Mouse (Mus musculus) thymus, postnatal 0 days (tissue): ENCODE results near the gene Gtpbp3. TPM values are rescaled to one million over a fixed set of nuclear protein-coding genes. Genes with fewer than 3 reads are reported as not detected.

Experiments
- DNase-seq: peaks from one replicate; pipeline ENCODE4 v3.0.0-alpha.2; 2015; ENCODE audit warnings: low spot score
- polyA plus RNA-seq: library from polyadenylated mRNA; unstranded; fragments of >200 nt; fragmentation: Nextera tagmentation; extraction: Ambion mirVana; gene quantifications from 2 replicates; pipeline ENCODE4 v1.2.1, GENCODE M21; 2015

The Gtpbp3 gene
- polyA plus RNA-seq, 1 experiment from 2014 or later: 17.8 TPM

DNA sequence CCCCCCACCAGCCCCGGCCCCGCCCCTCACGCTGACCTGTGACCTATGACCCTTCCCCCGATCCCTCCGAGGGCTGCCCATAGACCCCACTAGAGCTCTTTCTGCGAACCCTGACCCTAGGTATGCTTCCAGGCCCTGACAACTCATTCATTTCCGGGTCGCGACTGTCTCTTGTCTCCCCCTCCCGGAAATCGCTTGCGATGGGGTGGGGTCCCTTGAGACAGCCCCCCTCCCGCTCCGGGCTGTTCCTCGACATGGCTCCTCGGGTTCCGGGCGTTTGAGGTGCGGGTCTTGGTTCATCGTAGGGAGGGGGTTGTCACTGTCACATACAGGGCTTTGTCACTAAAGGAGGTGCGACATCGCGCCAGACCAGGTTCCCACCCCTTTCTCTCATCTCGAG, 18.5 kb upstream of the Gtpbp3 start:
- DNase-seq: peak; percentile 69

GRCm38 (mm10) chr8:71470146-71470912, 17.6 kb upstream of the Gtpbp3 start:
- no peak for DNase-seq

DNA sequence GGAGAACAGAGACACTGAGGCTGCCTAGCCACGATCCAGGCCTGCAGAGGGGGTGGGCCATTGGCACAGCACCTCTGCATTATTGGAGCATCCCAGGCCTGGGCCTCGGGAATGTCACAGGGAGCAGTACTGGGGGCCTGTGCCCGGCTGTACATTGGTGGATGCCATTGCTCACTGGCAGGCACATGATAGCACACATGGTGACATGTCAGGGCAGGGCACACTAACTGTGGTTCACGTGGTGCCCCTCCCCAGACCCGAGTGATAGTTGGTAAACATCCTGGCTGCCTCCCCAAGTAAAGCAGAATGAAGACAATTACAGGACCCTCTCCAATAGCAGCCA, 17.0 kb upstream of the Gtpbp3 start:
- no peak for DNase-seq

GRCm38 (mm10) chr8:71471861-71472260, 16.0 kb upstream of the Gtpbp3 start:
- no peak for DNase-seq

- no peak for DNase-seq
These were observed 15.1 kb upstream of the Gtpbp3 start for GRCm38 (mm10) chr8:71472601-71473386.

DNA sequence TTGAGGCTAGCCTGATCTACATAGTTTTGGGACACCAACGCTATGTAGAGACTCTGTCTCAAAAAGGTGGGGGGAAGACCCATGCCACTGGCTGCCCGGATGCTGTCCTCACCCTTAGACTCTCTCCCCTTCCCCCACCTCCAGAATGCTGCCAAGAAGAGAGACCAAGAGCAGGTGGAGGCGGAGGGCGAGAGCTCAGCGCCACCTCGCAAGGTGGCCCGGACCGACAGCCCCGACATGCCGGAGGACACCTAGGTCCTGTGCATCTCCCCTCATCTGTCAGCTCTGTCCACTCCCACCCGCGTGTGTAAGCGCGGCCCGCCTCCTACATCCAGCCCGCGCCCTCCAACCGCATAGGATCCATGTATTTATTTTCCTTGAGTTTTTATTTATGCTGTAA, 13.6 kb upstream of the Gtpbp3 start:
- DNase-seq: no peak

DNA sequence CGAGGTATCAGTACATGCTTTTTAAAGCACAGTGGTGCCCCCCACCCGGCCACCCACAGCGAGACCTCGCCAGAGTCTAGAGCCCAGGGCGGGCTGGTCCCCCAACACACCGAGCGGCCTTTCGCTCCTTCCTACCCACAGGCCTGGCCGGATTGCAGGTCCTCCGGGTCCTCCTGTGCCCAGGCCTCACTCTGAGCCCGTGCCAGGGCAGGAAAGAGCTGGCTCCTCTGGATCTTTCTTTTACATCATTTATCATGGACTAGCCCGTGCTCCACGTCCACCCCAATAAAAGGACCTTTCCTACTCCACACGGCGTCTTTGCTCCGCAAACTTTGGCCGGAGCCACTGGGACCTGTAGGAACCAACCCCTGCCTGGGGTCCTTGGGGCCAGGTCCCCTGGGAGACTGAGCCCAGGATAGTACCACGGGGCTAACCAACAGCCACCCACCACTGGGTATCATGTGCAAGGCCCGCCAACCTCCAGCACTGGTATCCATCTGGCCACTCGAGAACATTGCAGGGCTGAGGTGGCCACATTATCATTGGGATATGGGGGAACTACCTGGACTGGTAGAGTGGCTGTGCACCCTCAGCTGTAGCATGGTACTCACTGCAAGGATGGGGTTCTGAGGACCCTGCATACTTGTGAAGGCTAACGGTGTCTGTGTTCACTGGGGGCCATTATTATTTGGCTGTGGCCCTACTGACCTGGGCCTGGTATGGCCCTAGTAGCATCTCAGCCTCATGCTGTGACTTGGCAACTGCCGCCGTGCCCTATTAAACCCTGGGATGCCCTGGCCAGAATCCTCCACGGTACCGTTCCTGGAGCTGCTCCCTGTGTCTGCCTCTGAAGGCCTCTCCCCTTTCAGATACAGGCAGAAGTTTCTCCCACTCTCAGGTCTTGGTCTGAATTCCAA, 12.9 kb upstream of the Gtpbp3 start:
- DNase-seq: no peak

GRCm38 (mm10) chr8:71475702-71476075, 12.2 kb upstream of the Gtpbp3 start:
- DNase-seq: no peak

- DNase-seq: peak; percentile 79
These were observed 11.6 kb upstream of the Gtpbp3 start for GRCm38 (mm10) chr8:71476099-71476940.

DNA sequence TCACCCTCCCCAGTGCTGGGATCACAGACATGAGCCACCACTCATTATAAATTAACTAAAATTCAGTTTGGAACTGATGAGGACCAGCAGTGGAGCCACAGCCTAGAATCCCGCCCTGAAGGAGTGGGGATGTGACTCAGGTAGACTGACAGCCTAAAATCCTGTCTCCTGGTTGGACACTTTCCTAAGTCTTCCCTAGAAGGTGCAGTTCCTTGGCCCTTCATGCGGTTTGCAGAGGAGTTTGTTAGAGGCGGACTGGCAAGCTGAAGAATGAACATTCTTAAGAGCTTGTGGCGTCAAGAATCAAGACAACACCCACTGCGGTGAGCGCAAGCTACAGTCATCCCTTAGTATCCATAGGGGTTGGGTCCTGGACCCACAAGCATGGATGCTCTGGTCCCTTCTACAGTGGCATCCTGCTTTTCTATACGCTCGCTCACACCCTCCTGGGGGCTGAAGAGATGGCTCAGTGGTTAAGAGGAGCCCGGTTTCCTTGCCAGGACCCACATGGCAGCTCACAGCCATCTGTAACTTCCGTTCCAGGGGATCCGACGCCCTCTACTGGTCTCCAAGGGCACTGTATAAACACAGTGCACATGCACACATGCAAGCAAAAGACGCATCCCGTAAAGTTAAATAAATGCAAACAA, 10.6 kb upstream of the Gtpbp3 start:
- DNase-seq: peak; percentile 56

DNA sequence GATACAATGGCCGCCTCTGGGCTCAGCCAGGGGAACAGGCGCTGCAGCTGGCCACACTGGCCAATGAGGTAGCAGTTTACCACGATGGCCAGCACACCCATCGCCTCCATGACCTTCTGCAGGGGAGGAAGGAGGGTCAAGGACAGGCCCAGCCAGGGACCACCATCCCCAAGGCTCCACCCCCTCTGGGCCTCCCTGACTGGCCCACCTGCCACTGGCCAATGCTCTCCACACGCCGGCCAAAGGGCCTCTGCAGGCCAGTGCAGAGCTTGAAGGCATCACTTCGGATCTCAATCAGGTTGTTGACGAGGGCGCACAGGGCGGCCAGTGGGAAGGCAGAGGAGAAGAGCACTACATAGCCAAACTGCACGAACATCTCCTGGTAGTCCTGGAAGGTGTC, 9.0 kb upstream of the Gtpbp3 start:
- no peak for DNase-seq

GRCm38 (mm10) chr8:71483932-71484331, 4.0 kb upstream of the Gtpbp3 start:
- peak; percentile 73 for DNase-seq

- DNase-seq: no peak
These were observed 3.2 kb upstream of the Gtpbp3 start for GRCm38 (mm10) chr8:71484736-71485135.

GRCm38 (mm10) chr8:71485142-71486135, 2.5 kb upstream of the Gtpbp3 start, which contains the start of gene Ano8:
Gene Ano8, minus strand, starts transcription at chr8:71485963.
- peak; percentile 82 for DNase-seq

DNA sequence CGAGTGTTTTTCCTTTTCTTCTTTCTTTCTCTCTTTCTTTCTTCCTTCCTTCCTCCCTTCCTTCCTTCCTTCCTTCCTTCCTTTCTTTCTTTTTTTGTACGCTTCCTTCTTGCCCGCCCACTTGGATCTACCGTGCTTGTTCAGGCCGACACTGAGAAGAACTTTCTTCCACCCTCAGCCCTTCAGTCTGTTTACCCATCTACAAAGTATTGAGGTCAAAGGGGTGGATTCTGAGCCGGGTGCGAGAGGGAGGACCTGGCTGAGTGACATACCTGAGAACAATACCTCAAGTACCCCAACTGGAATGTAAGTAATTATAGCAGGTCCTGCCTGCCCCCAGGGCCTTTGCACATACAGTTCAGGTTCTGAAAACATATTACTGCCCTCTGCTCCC, 1.8 kb upstream of the Gtpbp3 start:
- peak; percentile 25 for DNase-seq

- peak; percentile 95 for DNase-seq
These were observed 551 bp downstream of the Gtpbp3 start for GRCm38 (mm10) chr8:71488454-71488853.

DNA sequence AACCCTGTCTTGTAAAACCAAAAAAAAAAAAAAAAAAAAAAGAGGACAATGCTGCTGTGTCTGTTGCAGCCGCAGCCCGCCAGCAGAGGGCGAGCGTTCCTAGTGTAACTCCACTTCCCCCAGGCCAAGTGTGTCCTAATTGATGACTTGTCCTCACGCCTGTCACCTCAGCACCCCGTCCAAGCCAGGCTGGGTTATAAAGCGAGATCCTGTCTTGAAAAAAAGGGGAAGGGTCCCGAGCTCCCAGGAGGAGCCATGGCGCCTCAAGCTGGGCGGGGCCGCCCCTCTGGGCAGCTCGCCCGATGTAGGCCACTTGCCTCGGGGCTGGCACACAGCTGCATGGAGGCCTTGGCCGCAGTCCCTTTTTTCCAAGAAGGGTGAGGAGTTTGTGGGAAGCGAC, 7.1 kb downstream of the Gtpbp3 start:
- peak; percentile 81 for DNase-seq

GRCm38 (mm10) chr8:71495811-71496210, 7.9 kb downstream of the Gtpbp3 start:
- no peak for DNase-seq

DNA sequence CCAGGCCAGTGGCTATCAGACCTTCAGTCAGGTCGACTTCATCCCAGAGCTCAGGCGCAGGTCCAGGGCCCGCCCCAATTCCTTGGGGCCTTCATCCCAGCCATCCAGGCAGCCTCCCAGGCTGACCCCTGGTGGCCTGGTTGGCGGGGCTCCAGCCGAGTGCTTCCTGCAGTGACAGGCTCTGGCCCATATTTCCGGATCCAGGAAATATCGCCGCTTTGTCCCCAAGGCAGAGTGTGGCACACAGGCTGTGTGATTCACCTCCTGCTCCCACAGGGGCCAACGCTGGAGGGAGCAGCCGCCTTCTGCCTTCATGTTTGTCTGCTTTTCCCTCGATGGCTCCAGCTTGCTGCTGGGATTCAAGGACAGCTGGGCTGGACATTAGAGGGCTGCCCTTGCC, 8.6 kb downstream of the Gtpbp3 start:
- DNase-seq: no peak
